Mouse (Mus musculus): ENCODE data around the gene Alg9. TPM values are rescaled to one million over a fixed set of nuclear protein-coding genes. Genes with fewer than 3 reads are reported as not detected.

The Alg9 gene
- polyA plus RNA-seq, 1 experiment: 18.0 TPM

GRCm38 (mm10) chr9:50875470-50875869 lies 100.7 kb downstream of the Alg9 start:
- no peak for TF ChIP-seq GATA1 (IDR thresholded peaks at IDR 0.05; ENCODE audit: low read length)

GRCm38 (mm10) chr9:50876287-50876686 lies 101.5 kb downstream of the Alg9 start:
- TF ChIP-seq GATA1 (IDR thresholded peaks at IDR 0.05; ENCODE audit: low read length): no peak

GRCm38 (mm10) chr9:50877431-50877830 lies 102.6 kb downstream of the Alg9 start:
- no peak for TF ChIP-seq GATA1 (IDR thresholded peaks at IDR 0.05; ENCODE audit: low read length)

GRCm38 (mm10) chr9:50882183-50882582 lies 107.4 kb downstream of the Alg9 start:
- no peak for TF ChIP-seq GATA1 (IDR thresholded peaks at IDR 0.05; ENCODE audit: low read length)

- no peak for TF ChIP-seq GATA1 (IDR thresholded peaks at IDR 0.05; ENCODE audit: low read length)
Measured at GRCm38 (mm10) chr9:50884093-50884492, 109.3 kb downstream of the Alg9 start.

GRCm38 (mm10) chr9:50884741-50885599 lies 110.2 kb downstream of the Alg9 start:
- no peak for TF ChIP-seq GATA1 (IDR thresholded peaks at IDR 0.05; ENCODE audit: low read length)

GRCm38 (mm10) chr9:50885600-50885987 lies 110.8 kb downstream of the Alg9 start:
- no peak for TF ChIP-seq GATA1 (IDR thresholded peaks at IDR 0.05; ENCODE audit: low read length)

- TF ChIP-seq GATA1 (IDR thresholded peaks at IDR 0.05; ENCODE audit: low read length): no peak
Measured at GRCm38 (mm10) chr9:50886870-50887269, 112.1 kb downstream of the Alg9 start.

- no peak for TF ChIP-seq GATA1 (IDR thresholded peaks at IDR 0.05; ENCODE audit: low read length)
Measured at GRCm38 (mm10) chr9:50887351-50887750, 112.5 kb downstream of the Alg9 start.

- TF ChIP-seq GATA1 (IDR thresholded peaks at IDR 0.05; ENCODE audit: low read length): no peak
Measured at GRCm38 (mm10) chr9:50889211-50889610, 114.4 kb downstream of the Alg9 start.

GRCm38 (mm10) chr9:50889964-50890363 lies 115.1 kb downstream of the Alg9 start:
- no peak for TF ChIP-seq GATA1 (IDR thresholded peaks at IDR 0.05; ENCODE audit: low read length)

GRCm38 (mm10) chr9:50890494-50891090 lies 115.8 kb downstream of the Alg9 start:
- TF ChIP-seq GATA1 (IDR thresholded peaks at IDR 0.05; ENCODE audit: low read length): no peak

Other genes starting within 250 kb of the Alg9 start
- gene Pts, start 246.3 kb upstream of the Alg9 start, polyA plus RNA-seq (2012): 6.6 and 15.4 TPM in 2 replicates
- not detected in 2 replicates for gene Il18, start 220.2 kb upstream of the Alg9 start, polyA plus RNA-seq (2012)
- not detected in 2 replicates for gene Bco2, start 219.8 kb upstream of the Alg9 start, polyA plus RNA-seq (2012)
- gene Tex12, start 213.7 kb upstream of the Alg9 start, polyA plus RNA-seq (2012): not detected in 2 replicates
- gene Sdhd, start 171.2 kb upstream of the Alg9 start, polyA plus RNA-seq (2012): 15.5 and 45.5 TPM in 2 replicates
- 13.3 and 21.0 TPM in 2 replicates for gene Timm8b, start 171.1 kb upstream of the Alg9 start, polyA plus RNA-seq (2012)
- 0.29 and 0.44 TPM in 2 replicates for gene Pih1d2, start 157.7 kb upstream of the Alg9 start, polyA plus RNA-seq (2012)
- gene Nkapd1, start 157.6 kb upstream of the Alg9 start, polyA plus RNA-seq (2012): 9.5 and 11.1 TPM in 2 replicates
- gene Dlat, start 115.2 kb upstream of the Alg9 start, polyA plus RNA-seq (2012): 48.6 and 57.7 TPM in 2 replicates
- not detected in 2 replicates for gene Dixdc1, start 35.5 kb upstream of the Alg9 start, polyA plus RNA-seq (2012)
- gene 2310030G06Rik, start 28.5 kb upstream of the Alg9 start, polyA plus RNA-seq (2012): not detected in 2 replicates
- not detected in 2 replicates for gene Cryab, start 23.7 kb upstream of the Alg9 start, polyA plus RNA-seq (2012)
- not detected in 2 replicates for gene Hspb2, start 22.7 kb upstream of the Alg9 start, polyA plus RNA-seq (2012)
- 1.9 and 2.1 TPM in 2 replicates for gene Fdxacb1, start 6.8 kb upstream of the Alg9 start, polyA plus RNA-seq (2012)
- 1.2 and 1.4 TPM in 2 replicates for gene 1110032A03Rik, start 501 bp downstream of the Alg9 start, polyA plus RNA-seq (2012)
- gene Ppp2r1b, start 70.3 kb downstream of the Alg9 start, polyA plus RNA-seq (2012): 15.9 and 23.9 TPM in 2 replicates
- 20.1 and 27.1 TPM in 2 replicates for gene Sik2, start 234.1 kb downstream of the Alg9 start, polyA plus RNA-seq (2012)

Measured in G1E-ER4 (cell line).